19 mouse cellular contexts compared by ENCODE assay signal in the genomic region with DNA sequence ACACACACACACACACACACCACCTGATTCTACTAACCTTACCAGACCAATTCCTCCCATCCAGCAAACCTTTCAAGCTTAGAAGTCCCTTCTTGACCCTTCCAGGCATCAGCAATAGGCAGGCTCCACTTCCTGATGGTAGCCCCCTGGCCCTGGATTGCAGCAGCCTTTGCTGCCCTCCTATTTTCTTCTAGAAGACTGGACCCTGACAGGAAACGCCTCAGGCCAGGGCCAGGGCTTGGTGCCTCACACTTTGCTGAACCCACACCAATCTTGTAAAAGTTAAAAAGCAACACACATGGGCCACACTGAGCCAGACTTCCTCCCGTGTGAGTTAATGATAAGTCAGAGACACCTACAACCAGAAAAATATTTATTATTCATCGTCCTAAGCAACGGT. TPM values are rescaled to one million over a fixed set of nuclear protein-coding genes. Genes with fewer than 3 reads are reported as not detected.
A peak's percentile ranks its signal among the peaks of the same experiment; 100 is the strongest.
DNase-seq lines count a peak whose midpoint lies in the region; ATAC-seq and TF ChIP-seq lines count a peak whose summit lies in the region.
"Had no signal": no experiment of that assay in that cellular context is flagged by ENCODE, and none has a peak within 500 bp of the region (broad histone marks: within the 10 kb centered on the region; RNA-seq: fewer than 3 reads in every experiment).

No protein-coding gene starts in this region.

- no peak for TF ChIP-seq POLR2A in kidney, adult 2 months (IDR thresholded peaks at IDR 0.05; ENCODE audit: low read depth, low read length)

- H3K27ac ChIP-seq in hindbrain, embryonic 10.5 days: peak overlapping the region; percentile 70
- H3K27ac ChIP-seq in hindbrain, embryonic 12.5 days: no peak overlapping the region
- peak overlapping the region; percentile 86 for H3K27ac ChIP-seq in kidney, adult 2 months (ENCODE audit: insufficient read depth, low read depth, low read length)
- no peak overlapping the region for H3K27ac ChIP-seq in midbrain, embryonic 15.5 days
- H3K27ac ChIP-seq in forebrain, embryonic 10.5 days: no peak overlapping the region
- H3K27ac ChIP-seq: embryonic facial prominence, embryonic 12.5 days; heart, adult 2 months; hindbrain, embryonic 14.5 days; midbrain, embryonic 12.5 days had no signal

- no peak overlapping the region for H3K4me3 ChIP-seq in hindbrain, embryonic 10.5 days
- H3K4me3 ChIP-seq in hindbrain, embryonic 12.5 days: no peak overlapping the region
- H3K4me3 ChIP-seq in kidney, adult 2 months (ENCODE audit: insufficient read depth, low read depth, low read length): 0 out of 2 replicates have a peak overlapping the region, but pooled peaks have one; percentile 26
- no peak overlapping the region for H3K4me3 ChIP-seq in midbrain, embryonic 15.5 days
- no peak overlapping the region for H3K4me3 ChIP-seq in forebrain, embryonic 10.5 days
- H3K4me3 ChIP-seq: embryonic facial prominence, embryonic 12.5 days; heart, adult 2 months; heart, embryonic 15.5 days; midbrain, embryonic 12.5 days had no signal

- no peak for DNase-seq in hindbrain, embryonic 10.5 days (ENCODE audit: low spot score)
- DNase-seq in CD4-positive helper T cell, adult 2 months (ENCODE audit: low read depth, low spot score): peak; percentile 43
- DNase-seq in kidney, adult 2 months: peak; percentile 83
- DNase-seq in kidney, postnatal 36 days: peak; percentile 58 to 63
- DNase-seq in forebrain, embryonic 10.5 days (ENCODE audit: extremely low spot score, low spot score): no peak
- DNase-seq: adrenal gland, adult 8-10 months; heart, adult 2 months; lung, embryonic 14.5 days; retina, postnatal 1 day; right cerebral cortex, postnatal 4 days had no signal

- 70% methylated on average over 4 of the region's 4 CpGs for WGBS in hindbrain, embryonic 10.5 days
- WGBS in hindbrain, embryonic 12.5 days: 79% methylated on average over 4 of the region's 4 CpGs
- WGBS in kidney, adult 2 months: 26% methylated on average over 4 of the region's 4 CpGs
- 81% methylated on average over 4 of the region's 4 CpGs for WGBS in midbrain, embryonic 15.5 days
- 79% methylated on average over 4 of the region's 4 CpGs for WGBS in forebrain, embryonic 10.5 days

- TF ChIP-seq CTCF in kidney, adult 2 months (conservative IDR thresholded peaks at IDR 0.05; ENCODE audit: insufficient read depth, insufficient read length, low read depth, low read length): no peak

- H3K36me3 ChIP-seq in hindbrain, embryonic 10.5 days: no peaks in the 10 kb centered on the region
- H3K36me3 ChIP-seq in hindbrain, embryonic 12.5 days: no peaks in the 10 kb centered on the region
- H3K36me3 ChIP-seq in kidney, adult 2 months (ENCODE audit: control insufficient read depth, insufficient read depth, low read length): no peaks in the 10 kb centered on the region
- H3K36me3 ChIP-seq in midbrain, embryonic 15.5 days (replicated peaks): no peaks in the 10 kb centered on the region
- no peaks in the 10 kb centered on the region for H3K36me3 ChIP-seq in forebrain, embryonic 10.5 days (replicated peaks)
- H3K36me3 ChIP-seq: embryonic facial prominence, embryonic 12.5 days; heart, embryonic 15.5 days; midbrain, embryonic 12.5 days had no signal

- no peaks in the 10 kb centered on the region for H3K9me3 ChIP-seq in hindbrain, embryonic 10.5 days
- no peaks in the 10 kb centered on the region for H3K9me3 ChIP-seq in hindbrain, embryonic 12.5 days (replicated peaks)
- H3K9me3 ChIP-seq in midbrain, embryonic 15.5 days: no peaks in the 10 kb centered on the region
- H3K9me3 ChIP-seq in forebrain, embryonic 10.5 days: no peaks in the 10 kb centered on the region
- H3K9me3 ChIP-seq: embryonic facial prominence, embryonic 12.5 days; heart, embryonic 15.5 days; midbrain, embryonic 12.5 days had no signal

- no peak for ATAC-seq in hindbrain, embryonic 12.5 days (ENCODE audit: low FRiP score)
- no peak for ATAC-seq in midbrain, embryonic 15.5 days (replicated peaks)
- ATAC-seq: intestine, postnatal 0 days had no signal

- H3K4me1 ChIP-seq in hindbrain, embryonic 10.5 days (replicated peaks): peaks cover 43% of the 10 kb centered on the region
- H3K4me1 ChIP-seq in hindbrain, embryonic 12.5 days: peaks cover 9% of the 10 kb centered on the region
- H3K4me1 ChIP-seq in kidney, adult 2 months (ENCODE audit: control insufficient read depth, insufficient read depth, low read length): peaks cover 13% of the 10 kb centered on the region; the same call in 1 of the 2 replicates
- peaks cover 14% of the 10 kb centered on the region for H3K4me1 ChIP-seq in midbrain, embryonic 15.5 days
- peaks cover 24% of the 10 kb centered on the region for H3K4me1 ChIP-seq in forebrain, embryonic 10.5 days

- H3K9ac ChIP-seq in hindbrain, embryonic 12.5 days: no peak overlapping the region
- H3K9ac ChIP-seq in midbrain, embryonic 15.5 days: no peak overlapping the region
- H3K9ac ChIP-seq: embryonic facial prominence, embryonic 12.5 days; heart, embryonic 15.5 days; hindbrain, embryonic 14.5 days; lung, embryonic 14.5 days; midbrain, embryonic 12.5 days had no signal

- no peaks in the 10 kb centered on the region for H3K27me3 ChIP-seq in hindbrain, embryonic 10.5 days (ENCODE audit: insufficient read depth, poor library complexity, severe bottlenecking)
- H3K27me3 ChIP-seq in hindbrain, embryonic 12.5 days: no peaks in the 10 kb centered on the region
- H3K27me3 ChIP-seq in kidney, adult 2 months (replicated peaks; ENCODE audit: control insufficient read depth, insufficient read depth, low read length): no peaks in the 10 kb centered on the region
- H3K27me3 ChIP-seq in midbrain, embryonic 15.5 days (replicated peaks): no peaks in the 10 kb centered on the region
- H3K27me3 ChIP-seq in forebrain, embryonic 10.5 days (ENCODE audit: poor library complexity, severe bottlenecking): no peaks in the 10 kb centered on the region
- H3K27me3 ChIP-seq: embryonic facial prominence, embryonic 12.5 days; heart, embryonic 15.5 days; midbrain, embryonic 12.5 days had no signal

- H3K4me2 ChIP-seq in hindbrain, embryonic 12.5 days (replicated peaks): no peak overlapping the region
- H3K4me2 ChIP-seq in midbrain, embryonic 15.5 days: no peak overlapping the region
- H3K4me2 ChIP-seq: embryonic facial prominence, embryonic 12.5 days; heart, embryonic 15.5 days; hindbrain, embryonic 14.5 days; liver, embryonic 11.5 days; lung, embryonic 14.5 days; midbrain, embryonic 12.5 days had no signal

RNA-seq across cellular contexts. Expression of gene Cbl, which starts 3.3 kb away (rescaled TPM):
- 21.1 and 22.8 TPM in 2 replicates for polyA plus RNA-seq in hindbrain, embryonic 10.5 days (2016; fragmentation: Nextera tagmentation; extraction: Ambion mirVana)
- 26.2 and 30.5 TPM in 2 replicates for polyA plus RNA-seq in hindbrain, embryonic 12.5 days (2016; fragmentation: Nextera tagmentation; extraction: Ambion mirVana)
- 6.6 and 8.1 TPM in 2 replicates for polyA plus RNA-seq in kidney, adult 2 months (2012; rRNA removed)
- polyA plus RNA-seq in midbrain, embryonic 15.5 days (2015; fragmentation: Nextera tagmentation; extraction: Ambion mirVana): 24.4 and 26.2 TPM in 2 replicates
- polyA plus RNA-seq in forebrain, embryonic 10.5 days (2016; fragmentation: Nextera tagmentation; extraction: Ambion mirVana): 21.3 and 23.8 TPM in 2 replicates

RNA-seq across cellular contexts. Expression of gene Ccdc153, which starts 3.3 kb away (rescaled TPM):
- polyA plus RNA-seq in hindbrain, embryonic 10.5 days (2016; fragmentation: Nextera tagmentation; extraction: Ambion mirVana): not detected in 2 replicates
- not detected in 2 replicates for polyA plus RNA-seq in hindbrain, embryonic 12.5 days (2016; fragmentation: Nextera tagmentation; extraction: Ambion mirVana)
- polyA plus RNA-seq in kidney, adult 2 months (2012; rRNA removed): not detected in 2 replicates
- polyA plus RNA-seq in midbrain, embryonic 15.5 days (2015; fragmentation: Nextera tagmentation; extraction: Ambion mirVana): 0.61 TPM in 1 of 2 replicates, not detected in the other
- polyA plus RNA-seq in forebrain, embryonic 10.5 days (2016; fragmentation: Nextera tagmentation; extraction: Ambion mirVana): not detected in 2 replicates
- polyA plus RNA-seq: embryonic facial prominence, embryonic 12.5 days; hindbrain, embryonic 14.5 days; intestine, postnatal 0 days; liver, embryonic 11.5 days; lung, embryonic 14.5 days; macrophage; midbrain, embryonic 12.5 days had no signal

RNA-seq across cellular contexts. Expression of gene Pdzd3, which starts 14.1 kb away (rescaled TPM):
- polyA plus RNA-seq in hindbrain, embryonic 10.5 days (2016; fragmentation: Nextera tagmentation; extraction: Ambion mirVana): 0.14 TPM in 1 of 2 replicates, not detected in the other
- polyA plus RNA-seq in hindbrain, embryonic 12.5 days (2016; fragmentation: Nextera tagmentation; extraction: Ambion mirVana): 0.15 TPM in 1 of 2 replicates, not detected in the other
- polyA plus RNA-seq in kidney, adult 2 months (2012; rRNA removed): 58.0 and 62.5 TPM in 2 replicates
- polyA plus RNA-seq in midbrain, embryonic 15.5 days (2015; fragmentation: Nextera tagmentation; extraction: Ambion mirVana): 0.44 and 0.96 TPM in 2 replicates
- 0.06 TPM in 1 of 2 replicates, not detected in the other for polyA plus RNA-seq in forebrain, embryonic 10.5 days (2016; fragmentation: Nextera tagmentation; extraction: Ambion mirVana)
- polyA plus RNA-seq: liver, embryonic 11.5 days; macrophage had no signal

RNA-seq across cellular contexts. Expression of gene Nlrx1, which starts 31.3 kb away (rescaled TPM):
- 2.4 and 3.3 TPM in 2 replicates for polyA plus RNA-seq in hindbrain, embryonic 10.5 days (2016; fragmentation: Nextera tagmentation; extraction: Ambion mirVana)
- 5.1 and 5.6 TPM in 2 replicates for polyA plus RNA-seq in hindbrain, embryonic 12.5 days (2016; fragmentation: Nextera tagmentation; extraction: Ambion mirVana)
- 15.2 and 17.4 TPM in 2 replicates for polyA plus RNA-seq in kidney, adult 2 months (2012; rRNA removed)
- 4.8 and 5.1 TPM in 2 replicates for polyA plus RNA-seq in midbrain, embryonic 15.5 days (2015; fragmentation: Nextera tagmentation; extraction: Ambion mirVana)
- 2.8 and 2.9 TPM in 2 replicates for polyA plus RNA-seq in forebrain, embryonic 10.5 days (2016; fragmentation: Nextera tagmentation; extraction: Ambion mirVana)

RNA-seq across cellular contexts. Expression of gene Abcg4, which starts 51.3 kb away (rescaled TPM):
- polyA plus RNA-seq in hindbrain, embryonic 10.5 days (2016; fragmentation: Nextera tagmentation; extraction: Ambion mirVana): 4.3 and 7.2 TPM in 2 replicates
- polyA plus RNA-seq in hindbrain, embryonic 12.5 days (2016; fragmentation: Nextera tagmentation; extraction: Ambion mirVana): 12.9 and 13.5 TPM in 2 replicates
- polyA plus RNA-seq in kidney, adult 2 months (2012; rRNA removed): 0.45 and 1.2 TPM in 2 replicates
- polyA plus RNA-seq in midbrain, embryonic 15.5 days (2015; fragmentation: Nextera tagmentation; extraction: Ambion mirVana): 30.4 and 31.1 TPM in 2 replicates
- 5.3 and 7.2 TPM in 2 replicates for polyA plus RNA-seq in forebrain, embryonic 10.5 days (2016; fragmentation: Nextera tagmentation; extraction: Ambion mirVana)
- polyA plus RNA-seq: macrophage had no signal

Comparison
In these comparisons a context has a peak if more than half of its experiments do, and no peak if none do; other contexts are left out.
1. H3K27ac ChIP-seq: peak in hindbrain, embryonic 10.5 days (single experiment) and kidney, adult 2 months (single experiment); none in hindbrain, embryonic 12.5 days (single experiment), midbrain, embryonic 15.5 days (single experiment) and forebrain, embryonic 10.5 days (single experiment).
2. DNase-seq: peak in CD4-positive helper T cell, adult 2 months (single experiment), kidney, adult 2 months (single experiment) and kidney, postnatal 36 days (2 of 2); none in hindbrain, embryonic 10.5 days (single experiment) and forebrain, embryonic 10.5 days (single experiment).
3. RNA of gene Pdzd3, which starts 14.1 kb away (polyA plus RNA-seq): 58.0 to 62.5 TPM in kidney, adult 2 months; 0.44 to 0.96 TPM in midbrain, embryonic 15.5 days, 0.15 TPM in hindbrain, embryonic 12.5 days, 0.06 TPM in forebrain, embryonic 10.5 days and 0.14 TPM in hindbrain, embryonic 10.5 days; every median in the first group is over 10 times any median in the second.